Mouse (Mus musculus) Muller cell, postnatal 12 days (primary cell): ENCODE measurements at regions not wholly inside any gene's neighbourhood (a gene's known extent, or its start where the extent isn't known, plus 50 kb on each side); places are given as distances from the start of the nearest gene placed in this dataset.

ENCODE experiments used
- DNase-seq: peaks from one replicate; pipeline ENCODE4 v3.0.0-alpha.2; 2015; ENCODE audit errors: inconsistent ontology term

GRCm38 (mm10) chr5:54741440-54741839, 743.1 kb downstream of the Stim2 start:
- no peak for DNase-seq

- no peak for DNase-seq
Measured at GRCm38 (mm10) chr5:54746973-54747372, 748.7 kb downstream of the Stim2 start.

- DNase-seq = no peak
Measured at GRCm38 (mm10) chr5:54753372-54753771, 755.1 kb downstream of the Stim2 start.

GRCm38 (mm10) chr5:54759657-54760056, 761.4 kb downstream of the Stim2 start:
- no peak for DNase-seq

- DNase-seq = no peak
Measured at GRCm38 (mm10) chr5:54763019-54763418, 764.7 kb downstream of the Stim2 start.

- peak; percentile 65 for DNase-seq
Measured at GRCm38 (mm10) chr5:54796953-54797450, 798.7 kb downstream of the Stim2 start.

- no peak for DNase-seq
Measured at GRCm38 (mm10) chr5:54827076-54827475, 828.8 kb downstream of the Stim2 start.
